Mouse (Mus musculus) B cell, adult (primary cell): ENCODE data around the gene Scrn3. TPM values are rescaled to one million over a fixed set of nuclear protein-coding genes. Genes with fewer than 3 reads are reported as not detected.

Experiments used
- total RNA-seq: library from RNA; stranded (reverse); gene quantifications from 4 replicates; pipeline ENCODE4 v1.2.4, GENCODE M21; 2023; ENCODE audit not compliant: inconsistent age

The Scrn3 gene
- total RNA-seq = 2.7 to 7.0 TPM (median 5.5 TPM) in 4 replicates

GRCm38 (mm10) chr2:73312152-73313116 lies at the start of gene Scrn3, which contains the start of gene Cir1:
Gene Scrn3, plus strand, starts transcription at chr2:73312601.
Gene Cir1, minus strand, starts transcription at chr2:73312701.

GRCm38 (mm10) chr2:73271459-73272161 lies 40.8 kb upstream of the Scrn3 start, which contains the start of gene Sp9:
Gene Sp9, plus strand, starts transcription at chr2:73271925.

DNA sequence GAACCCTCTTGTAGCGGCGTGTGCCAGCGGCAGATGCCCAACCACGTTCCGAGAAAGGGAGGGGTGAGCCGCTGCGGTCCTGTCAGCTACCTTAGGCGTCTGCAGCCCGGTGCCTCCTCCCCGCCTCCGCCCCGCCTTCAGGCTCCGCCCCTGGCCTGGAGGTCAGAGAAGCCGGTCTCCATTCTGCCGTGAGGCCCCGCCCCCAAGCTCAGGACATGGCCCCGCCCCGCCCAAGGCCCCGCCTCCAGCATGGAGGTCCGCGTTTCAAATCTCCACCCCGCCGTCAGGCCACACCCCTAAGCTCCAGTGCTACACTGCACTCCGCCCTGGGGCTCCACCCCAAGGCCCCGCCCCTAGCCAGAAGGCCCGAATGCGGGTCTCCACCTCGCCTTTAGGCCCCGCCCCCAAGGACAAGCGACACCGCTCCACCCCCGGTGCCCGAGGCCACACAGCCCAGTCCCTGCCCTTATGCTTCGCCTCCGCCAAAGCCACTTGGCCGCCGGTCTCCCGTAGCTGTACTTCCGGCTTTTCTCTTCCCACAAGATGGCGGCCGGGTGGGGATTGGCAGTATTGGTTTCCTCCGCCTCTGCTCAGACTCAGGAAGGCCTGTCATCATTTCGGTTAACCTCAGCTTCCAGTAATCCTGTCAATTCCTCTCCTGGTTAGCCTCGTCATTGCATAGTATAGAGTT lies 74.1 kb downstream of the Scrn3 start, which contains the start of gene Gpr155:
Gene Gpr155 (minus strand): TSS at position 217 of the 691 bp plus-strand sequence.

Other genes with a start within 250 kb of the Scrn3 start
- gene Ola1, start 93.7 kb upstream of the Scrn3 start, total RNA-seq = 31.5 to 38.9 TPM (median 36.3 TPM) in 4 replicates
- gene Sp9, start 40.7 kb upstream of the Scrn3 start, total RNA-seq = not detected in 4 replicates
- 21.4 to 26.6 TPM (median 24.4 TPM) in 4 replicates for gene Cir1, start 100 bp downstream of the Scrn3 start, total RNA-seq
- 15.4 to 19.7 TPM (median 17.1 TPM) in 4 replicates for gene Gpr155, start 74.0 kb downstream of the Scrn3 start, total RNA-seq
- gene Wipf1, start 217.1 kb downstream of the Scrn3 start, total RNA-seq = 195 to 212 TPM (median 205 TPM) in 4 replicates